Mouse (Mus musculus): ENCODE data around the gene Gphn. TPM values are rescaled to one million over a fixed set of nuclear protein-coding genes. Genes with fewer than 3 reads are reported as not detected.
A peak's percentile ranks its signal among the peaks of the same experiment; 100 is the strongest.

The Gphn gene
- polyA plus RNA-seq, 1 experiment from 2014 or later: 13.5 TPM

DNA sequence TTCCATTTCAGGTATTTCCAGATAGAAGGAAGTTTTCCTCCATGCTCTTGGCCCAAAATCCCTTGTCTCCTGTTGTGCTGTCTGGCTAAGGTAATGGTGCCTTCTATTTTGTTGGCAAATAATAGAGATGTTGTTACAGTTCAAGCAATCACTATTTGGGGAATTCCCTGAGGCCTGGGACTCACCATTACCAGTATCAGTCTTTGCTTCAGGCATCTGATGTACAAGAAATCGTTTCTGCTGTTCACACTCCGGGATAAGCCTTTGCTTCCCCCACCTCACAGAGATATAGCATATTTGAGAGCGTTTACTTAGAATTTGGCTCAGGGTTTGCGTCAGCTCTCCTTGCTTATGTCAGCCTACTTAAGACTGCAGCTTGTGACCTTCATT lies 19.6 kb upstream of the Gphn start:
- no peak for TF ChIP-seq CTCF (IDR thresholded peaks at IDR 0.05)
- no peak for TF ChIP-seq EP300 (IDR thresholded peaks at IDR 0.05)
- 46% methylated on average over 4 of the region's 4 CpGs for WGBS
- H3K4me3 ChIP-seq (ENCODE audit: low read depth, low read length): peak overlapping the region; percentile 28; the same call in 1 of the 2 replicates
- peak overlapping the region; percentile 44 for H3K4me2 ChIP-seq (replicated peaks; ENCODE audit: low read depth, low read length)
- no peaks in the 10 kb centered on the region for H3K9me3 ChIP-seq (ENCODE audit: low read length)
- H3K27ac ChIP-seq (ENCODE audit: low read length): peak overlapping the region; percentile 52; the same call in 1 of the 2 replicates
- no peaks in the 10 kb centered on the region for H3K27me3 ChIP-seq (replicated peaks; ENCODE audit: insufficient read depth, low read length)
- ATAC-seq (0 out of 2 replicates have a peak, but pooled peaks have one; percentile 16), DNase-seq (ENCODE audit: low spot score) (peak; percentile 15)
- H3K36me3 ChIP-seq (ENCODE audit: insufficient read depth, low read length): no peaks in the 10 kb centered on the region
- H3K4me1 ChIP-seq (ENCODE audit: insufficient read depth, low read depth, low read length): no peaks in the 10 kb centered on the region
- no peak overlapping the region for H3K9ac ChIP-seq (replicated peaks; ENCODE audit: low read depth)

GRCm38 (mm10) chr12:78209856-78210255 lies 16.3 kb upstream of the Gphn start:
- Histone ChIP-seq H3K4me2 (replicated peaks; ENCODE audit: low read depth, low read length) (no peak overlapping the region), H3K27me3 (replicated peaks; ENCODE audit: insufficient read depth, low read length) (no peaks in the 10 kb centered on the region), H3K9me3 (ENCODE audit: low read length) (no peaks in the 10 kb centered on the region), H3K27ac (ENCODE audit: low read length) (no peak overlapping the region), H3K4me1 (ENCODE audit: insufficient read depth, low read depth, low read length) (no peaks in the 10 kb centered on the region), H3K36me3 (ENCODE audit: insufficient read depth, low read length) (no peaks in the 10 kb centered on the region), H3K9ac (replicated peaks; ENCODE audit: low read depth) (no peak overlapping the region), H3K4me3 (ENCODE audit: low read depth, low read length) (no peak overlapping the region)
- no peak for DNase-seq (ENCODE audit: low spot score)
- 83% methylated on average over 2 of the region's 2 CpGs for WGBS
- TF ChIP-seq CTCF (IDR thresholded peaks at IDR 0.05) (no peak), EP300 (IDR thresholded peaks at IDR 0.05) (no peak)
- no peak for ATAC-seq

DNA sequence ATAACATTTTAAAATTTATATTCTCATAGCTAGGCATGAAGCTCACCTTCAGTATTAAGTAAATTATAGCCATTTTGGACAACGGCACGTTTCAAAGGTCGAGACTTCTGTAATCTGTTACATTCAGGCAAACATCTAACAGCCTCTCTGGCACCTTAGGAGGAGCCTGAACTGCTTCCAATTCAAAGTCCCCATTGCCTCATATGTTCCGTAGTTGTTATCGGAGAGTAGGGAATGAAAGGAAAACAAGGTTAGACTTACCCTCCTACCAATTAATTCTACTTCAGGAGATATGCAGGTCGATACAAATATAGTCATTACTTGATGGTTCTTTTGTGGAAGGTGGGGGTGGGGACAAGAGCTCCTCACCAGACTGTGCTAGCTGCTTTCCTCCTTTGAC lies 10.7 kb upstream of the Gphn start:
- 64% methylated on average over 6 of the region's 6 CpGs for WGBS

DNA sequence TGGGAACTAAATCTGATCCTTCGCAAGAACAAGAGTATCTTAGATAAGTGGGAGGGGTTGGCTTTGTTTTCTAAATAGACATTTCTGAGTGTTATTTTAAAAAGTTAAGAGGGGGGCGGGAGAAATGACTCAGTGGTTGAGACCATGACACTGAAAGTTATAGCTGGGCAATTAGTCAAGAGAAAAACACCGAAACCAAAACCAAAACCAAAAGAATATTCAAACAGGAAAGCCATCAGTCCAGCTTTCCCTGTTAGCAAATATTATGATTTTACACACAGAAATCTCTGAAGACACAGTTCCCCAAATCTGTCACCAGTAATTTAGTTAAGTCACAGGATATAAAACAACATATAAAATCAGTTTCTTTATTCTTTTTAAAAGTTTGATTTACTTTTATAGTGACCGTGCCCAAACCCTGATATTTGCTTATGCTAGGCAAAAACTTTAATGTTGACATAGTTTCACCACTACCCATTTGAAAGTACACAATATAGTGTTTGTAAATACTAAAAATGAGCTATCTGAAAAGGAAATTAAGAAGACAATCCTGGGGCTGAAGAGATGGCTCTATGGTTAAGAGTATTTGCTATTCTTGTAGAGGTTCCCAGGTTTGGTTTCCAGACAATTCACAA lies 6.9 kb upstream of the Gphn start:
- no peak for ATAC-seq
- H3K36me3 ChIP-seq (ENCODE audit: insufficient read depth, low read length): no peaks in the 10 kb centered on the region
- H3K27me3 ChIP-seq (replicated peaks; ENCODE audit: insufficient read depth, low read length): no peaks in the 10 kb centered on the region
- H3K4me1 ChIP-seq (ENCODE audit: insufficient read depth, low read depth, low read length): no peaks in the 10 kb centered on the region
- no peak overlapping the region for H3K27ac ChIP-seq (ENCODE audit: low read length)
- 76% methylated on average over 4 of the region's 4 CpGs for WGBS
- peak overlapping the region; percentile 0; the same call in 1 of the 2 replicates for H3K4me2 ChIP-seq (replicated peaks; ENCODE audit: low read depth, low read length)
- no peaks in the 10 kb centered on the region for H3K9me3 ChIP-seq (ENCODE audit: low read length)
- peak; percentile 35 for DNase-seq (ENCODE audit: low spot score)
- TF ChIP-seq CTCF (IDR thresholded peaks at IDR 0.05) (no peak), EP300 (IDR thresholded peaks at IDR 0.05) (no peak)
- no peak overlapping the region for H3K9ac ChIP-seq (replicated peaks; ENCODE audit: low read depth)
- H3K4me3 ChIP-seq (ENCODE audit: low read depth, low read length): no peak overlapping the region

More for the DNA sequence above, 10.7 kb upstream of the Gphn start:
- no peak for ATAC-seq
- H3K4me3 ChIP-seq (ENCODE audit: low read depth, low read length): no peak overlapping the region
- H3K9ac ChIP-seq (replicated peaks; ENCODE audit: low read depth): no peak overlapping the region
- no peak overlapping the region for H3K27ac ChIP-seq (ENCODE audit: low read length)
- H3K36me3 ChIP-seq (ENCODE audit: insufficient read depth, low read length): no peaks in the 10 kb centered on the region
- DNase-seq (ENCODE audit: low spot score): no peak
- no peaks in the 10 kb centered on the region for H3K27me3 ChIP-seq (replicated peaks; ENCODE audit: insufficient read depth, low read length)
- no peaks in the 10 kb centered on the region for H3K9me3 ChIP-seq (ENCODE audit: low read length)
- TF ChIP-seq EP300 (IDR thresholded peaks at IDR 0.05) (no peak), CTCF (IDR thresholded peaks at IDR 0.05) (no peak)
- H3K4me2 ChIP-seq (replicated peaks; ENCODE audit: low read depth, low read length): no peak overlapping the region
- H3K4me1 ChIP-seq (ENCODE audit: insufficient read depth, low read depth, low read length): no peaks in the 10 kb centered on the region

DNA sequence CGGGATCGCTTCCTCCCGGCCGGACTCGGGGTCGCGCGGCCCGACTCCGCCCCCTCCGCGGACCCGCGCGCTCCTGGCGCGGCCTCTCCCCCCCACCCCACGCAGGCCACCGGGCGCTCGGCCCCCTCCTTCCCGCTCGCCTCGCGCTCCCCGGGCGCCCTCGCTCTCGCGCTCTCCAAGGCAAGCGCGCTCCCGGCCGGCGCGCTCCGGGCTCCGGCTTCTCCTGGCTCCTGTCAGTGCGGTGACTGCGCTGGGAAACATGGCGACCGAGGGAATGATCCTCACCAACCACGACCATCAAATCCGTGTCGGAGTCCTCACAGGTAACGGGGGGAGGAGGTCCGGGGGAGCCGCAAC lies 318 bp downstream of the Gphn start:
- TF ChIP-seq EP300 (IDR thresholded peaks at IDR 0.05) (no peak), CTCF (IDR thresholded peaks at IDR 0.05) (no peak)
- H3K4me2 ChIP-seq (replicated peaks; ENCODE audit: low read depth, low read length): peak overlapping the region; percentile 75
- H3K27ac ChIP-seq (ENCODE audit: low read length): peak overlapping the region; percentile 96
- no peaks in the 10 kb centered on the region for H3K27me3 ChIP-seq (replicated peaks; ENCODE audit: insufficient read depth, low read length)
- H3K4me3 ChIP-seq (ENCODE audit: low read depth, low read length): peak overlapping the region; percentile 70
- no peaks in the 10 kb centered on the region for H3K9me3 ChIP-seq (ENCODE audit: low read length)
- under 1% methylated on average over 39 of the region's 48 CpGs for WGBS
- H3K4me1 ChIP-seq (ENCODE audit: insufficient read depth, low read depth, low read length): no peaks in the 10 kb centered on the region
- DNase-seq (ENCODE audit: low spot score) (peak; percentile 94), ATAC-seq (peak; percentile 89)
- H3K9ac ChIP-seq (replicated peaks; ENCODE audit: low read depth): peak overlapping the region; percentile 71
- H3K36me3 ChIP-seq (ENCODE audit: insufficient read depth, low read length): no peaks in the 10 kb centered on the region

- ATAC-seq: 0 out of 2 replicates have a peak, but pooled peaks have one; percentile 2
- TF ChIP-seq CTCF (IDR thresholded peaks at IDR 0.05) (no peak), EP300 (IDR thresholded peaks at IDR 0.05) (no peak)
- peak overlapping the region; percentile 96 for H3K27ac ChIP-seq (ENCODE audit: low read length)
- peak; percentile 62 for DNase-seq (ENCODE audit: low spot score)
- H3K9me3 ChIP-seq (ENCODE audit: low read length): no peaks in the 10 kb centered on the region
- peak overlapping the region; percentile 70 for H3K4me3 ChIP-seq (ENCODE audit: low read depth, low read length)
- no peaks in the 10 kb centered on the region for H3K27me3 ChIP-seq (replicated peaks; ENCODE audit: insufficient read depth, low read length)
- WGBS: under 1% methylated on average over 49 of the region's 57 CpGs
- no peaks in the 10 kb centered on the region for H3K36me3 ChIP-seq (ENCODE audit: insufficient read depth, low read length)
- H3K9ac ChIP-seq (replicated peaks; ENCODE audit: low read depth): peak overlapping the region; percentile 71
- peak overlapping the region; percentile 75 for H3K4me2 ChIP-seq (replicated peaks; ENCODE audit: low read depth, low read length)
- no peaks in the 10 kb centered on the region for H3K4me1 ChIP-seq (ENCODE audit: insufficient read depth, low read depth, low read length)
Measured at GRCm38 (mm10) chr12:78227021-78227932, 1.1 kb downstream of the Gphn start.

Measured in lung, postnatal 0 days (tissue).